Mouse (Mus musculus) neural tube, embryonic 11.5 days (tissue): Measurements from ENCODE around the gene Caln1. TPM values are rescaled to one million over a fixed set of nuclear protein-coding genes. Genes with fewer than 3 reads are reported as not detected.

Experiments
- ATAC-seq: fragments of 200-750 bp; cut with Nextera tagmentation; 2 replicates; pipeline ENCODE4 v1.8.0; 2017; ENCODE audit warnings: moderate number of reproducible peaks, mild to moderate bottlenecking, moderate TSS enrichment, moderate library complexity; ENCODE audit not compliant: insufficient read depth, low FRiP score, low TSS enrichment
- DNase-seq: peaks from one replicate; pipeline ENCODE4 v3.0.0-alpha.2; 2015; ENCODE audit warnings: low spot score
- H3K27ac ChIP-seq: fragments of 300-500 bp; sonication (generic); 2 replicates; pipeline ENCODE4 v1.5.1; 2014; ENCODE audit warnings: low read depth, mild to moderate bottlenecking, low read length
- H3K27me3 ChIP-seq: fragments of 300-500 bp; sonication (generic); 2 replicates; pipeline ENCODE4 v1.6.1; 2014; ENCODE audit warnings: mild to moderate bottlenecking, low read length, mixed read lengths; ENCODE audit not compliant: control insufficient read depth, insufficient read depth
- H3K36me3 ChIP-seq: fragments of 300-500 bp; sonication (generic); 2 replicates; pipeline ENCODE4 v1.6.1; 2014; ENCODE audit warnings: mild to moderate bottlenecking, low read length, moderate library complexity, mixed read lengths; ENCODE audit not compliant: control insufficient read depth, insufficient read depth
- H3K4me1 ChIP-seq: fragments of 300-500 bp; sonication (generic); 2 replicates; pipeline ENCODE4 v1.6.1; 2014; ENCODE audit warnings: low read length, mixed read lengths; ENCODE audit not compliant: control insufficient read depth, insufficient read depth
- H3K4me2 ChIP-seq: fragments of 300-500 bp; sonication (generic); 2 replicates; pipeline ENCODE4 v1.6.1; 2014; ENCODE audit warnings: low read depth, mild to moderate bottlenecking, moderate library complexity
- H3K4me3 ChIP-seq: fragments of 300-500 bp; sonication (generic); 2 replicates; pipeline ENCODE4 v1.5.1; 2014; ENCODE audit warnings: low read depth, low read length
- H3K9ac ChIP-seq: fragments of 300-500 bp; sonication (generic); 2 replicates; pipeline ENCODE4 v1.6.1; 2014; ENCODE audit warnings: mild to moderate bottlenecking, low read length
- H3K9me3 ChIP-seq: fragments of 300-500 bp; sonication (generic); 2 replicates; pipeline ENCODE4 v1.6.1; 2016; ENCODE audit warnings: low read length; ENCODE audit not compliant: control insufficient read depth
- WGBS: fragments of 180-500 bp; shearing (Covaris S2); extraction: QIAGEN DNeasy Blood & Tissue Kit; methylation state at CpG from one replicate; pipeline ENCODE4 v1.1.7; 2014; 5-methylcytosine and 5-hydroxymethylcytosine counted together
- polyA plus RNA-seq: library from polyadenylated mRNA; unstranded; fragments of >200 nt; fragmentation: Nextera tagmentation; extraction: Ambion mirVana; gene quantifications from 2 replicates; pipeline ENCODE4 v1.2.1, GENCODE M21; 2014

Caln1 gene
- polyA plus RNA-seq, 1 experiment from 2014 or later: 0.41 TPM

GRCm38 (mm10) chr5:130333566-130333965, 35.7 kb upstream of the Caln1 start:
- H3K9ac ChIP-seq: no peak overlapping the region
- DNase-seq (no peak), ATAC-seq (no peak)
- H3K4me2 ChIP-seq: no peak overlapping the region
- H3K27me3 ChIP-seq: no peaks in the 10 kb centered on the region
- no peaks in the 10 kb centered on the region for H3K9me3 ChIP-seq
- H3K4me3 ChIP-seq: no peak overlapping the region
- no peaks in the 10 kb centered on the region for H3K4me1 ChIP-seq
- WGBS: 90% methylated on average over 7 of the region's 7 CpGs
- no peak overlapping the region for H3K27ac ChIP-seq
- H3K36me3 ChIP-seq: peaks cover 2% of the 10 kb centered on the region; the same call in 1 of the 2 replicates

- no peak overlapping the region for H3K4me2 ChIP-seq
- no peaks in the 10 kb centered on the region for H3K27me3 ChIP-seq
- WGBS: 91% methylated on average over 11 of the region's 11 CpGs
- no peaks in the 10 kb centered on the region for H3K9me3 ChIP-seq
- no peak overlapping the region for H3K9ac ChIP-seq
- ATAC-seq: no peak
- H3K36me3 ChIP-seq: peaks cover 2% of the 10 kb centered on the region; the same call in 1 of the 2 replicates
- no peak overlapping the region for H3K27ac ChIP-seq
- H3K4me3 ChIP-seq: no peak overlapping the region
- DNase-seq: no peak
- H3K4me1 ChIP-seq: no peaks in the 10 kb centered on the region
Observed at GRCm38 (mm10) chr5:130333971-130334370, 35.3 kb upstream of the Caln1 start.

- Histone ChIP-seq H3K27ac (no peak overlapping the region), H3K9me3 (no peaks in the 10 kb centered on the region), H3K4me3 (no peak overlapping the region), H3K27me3 (no peaks in the 10 kb centered on the region), H3K36me3 (peaks cover 3% of the 10 kb centered on the region), H3K9ac (no peak overlapping the region), H3K4me1 (no peaks in the 10 kb centered on the region), H3K4me2 (no peak overlapping the region)
- DNase-seq (no peak), ATAC-seq (no peak)
- 97% methylated on average over 4 of the region's 4 CpGs for WGBS
Observed at GRCm38 (mm10) chr5:130335462-130335861, 33.8 kb upstream of the Caln1 start.

- H3K4me3 ChIP-seq: no peak overlapping the region
- ATAC-seq (no peak), DNase-seq (no peak)
- peaks cover 4% of the 10 kb centered on the region for H3K36me3 ChIP-seq
- H3K27me3 ChIP-seq: no peaks in the 10 kb centered on the region
- H3K9me3 ChIP-seq: no peaks in the 10 kb centered on the region
- no peak overlapping the region for H3K27ac ChIP-seq
- H3K4me2 ChIP-seq: no peak overlapping the region
- no peaks in the 10 kb centered on the region for H3K4me1 ChIP-seq
- H3K9ac ChIP-seq: no peak overlapping the region
- 95% methylated on average over 15 of the region's 15 CpGs for WGBS
Observed at GRCm38 (mm10) chr5:130340656-130341055, 28.6 kb upstream of the Caln1 start.

DNA sequence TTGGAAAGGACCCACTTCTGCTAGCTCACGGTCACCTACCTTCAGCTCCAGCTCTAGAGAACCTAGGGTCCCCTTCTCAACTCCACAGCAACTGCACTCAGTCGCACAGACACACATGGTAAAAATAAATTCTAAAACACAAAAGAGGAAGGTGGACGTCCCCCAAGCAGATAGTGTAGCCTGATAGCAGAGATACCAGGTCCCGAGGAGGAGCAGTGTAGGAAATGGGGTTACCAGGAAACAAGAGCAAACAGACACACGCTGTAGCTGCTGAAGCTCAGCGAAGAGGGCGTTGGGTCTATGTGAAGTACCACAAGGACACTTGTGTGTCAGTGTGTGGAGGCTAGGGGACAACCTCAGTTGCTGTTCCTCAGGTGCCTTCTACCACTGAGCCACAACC, 24.3 kb upstream of the Caln1 start:
- peaks cover 4% of the 10 kb centered on the region for H3K36me3 ChIP-seq
- no peaks in the 10 kb centered on the region for H3K9me3 ChIP-seq
- no peaks in the 10 kb centered on the region for H3K27me3 ChIP-seq
- H3K9ac ChIP-seq: no peak overlapping the region
- H3K4me3 ChIP-seq: no peak overlapping the region
- H3K4me1 ChIP-seq: no peaks in the 10 kb centered on the region
- H3K27ac ChIP-seq: no peak overlapping the region
- no peak overlapping the region for H3K4me2 ChIP-seq
- ATAC-seq (no peak), DNase-seq (no peak)
- WGBS: 93% methylated on average over 7 of the region's 7 CpGs

DNA sequence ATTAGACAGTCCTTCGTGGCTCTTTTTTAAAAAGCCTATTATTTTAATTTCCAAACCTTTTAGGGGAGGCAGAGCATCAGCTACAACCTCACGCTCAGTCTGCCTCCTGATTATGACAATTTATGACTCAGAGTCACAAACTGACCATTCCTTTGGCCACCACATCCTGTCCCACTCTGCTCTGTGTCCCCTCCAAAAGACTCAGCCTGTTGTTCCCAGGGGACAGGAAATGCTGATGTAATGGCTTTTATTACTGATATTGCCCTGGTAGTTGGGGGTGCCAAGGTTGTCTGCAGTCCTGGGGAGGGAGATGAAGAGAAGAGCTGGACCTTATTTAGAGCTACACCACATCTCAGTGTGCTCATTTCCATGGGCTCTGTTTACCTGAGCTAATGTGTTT, 23.4 kb upstream of the Caln1 start:
- H3K9ac ChIP-seq: no peak overlapping the region
- H3K4me2 ChIP-seq: no peak overlapping the region
- WGBS: 85% methylated on average over 2 of the region's 2 CpGs
- DNase-seq: no peak
- H3K4me1 ChIP-seq: no peaks in the 10 kb centered on the region
- no peaks in the 10 kb centered on the region for H3K9me3 ChIP-seq
- no peak overlapping the region for H3K27ac ChIP-seq
- H3K27me3 ChIP-seq: no peaks in the 10 kb centered on the region
- H3K4me3 ChIP-seq: no peak overlapping the region
- H3K36me3 ChIP-seq: peaks cover 2% of the 10 kb centered on the region; the same call in 1 of the 2 replicates
- no peak for ATAC-seq

DNA sequence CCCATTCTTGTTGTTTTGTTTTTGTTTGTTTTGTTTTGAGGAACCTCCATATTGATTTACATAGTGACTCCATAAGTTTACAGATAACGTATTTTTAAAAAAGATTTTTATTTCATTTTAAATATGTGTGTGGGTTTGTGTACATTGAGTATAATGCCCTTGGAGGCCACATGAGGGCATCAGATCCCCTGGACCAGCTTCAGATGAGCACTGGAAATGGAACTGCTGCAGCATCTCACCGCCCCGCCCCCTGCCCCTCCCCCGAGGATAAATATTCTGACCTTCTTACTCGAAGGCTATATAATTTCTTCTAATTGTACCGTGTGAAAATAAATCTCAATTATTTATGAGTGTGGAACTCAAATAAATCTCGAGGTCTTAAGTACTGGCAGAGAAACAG, 14.0 kb upstream of the Caln1 start:
- Histone ChIP-seq H3K27ac (no peak overlapping the region), H3K4me2 (no peak overlapping the region), H3K9ac (no peak overlapping the region), H3K36me3 (no peaks in the 10 kb centered on the region), H3K9me3 (no peaks in the 10 kb centered on the region), H3K27me3 (no peaks in the 10 kb centered on the region), H3K4me3 (no peak overlapping the region), H3K4me1 (no peaks in the 10 kb centered on the region)
- ATAC-seq: no peak
- no peak for DNase-seq
- WGBS: 58% methylated on average over 7 of the region's 7 CpGs

- ATAC-seq (no peak), DNase-seq (peak; percentile 20)
- no peaks in the 10 kb centered on the region for H3K27me3 ChIP-seq
- WGBS: 61% methylated on average over 4 of the region's 4 CpGs
- no peaks in the 10 kb centered on the region; the same call in 1 of the 2 replicates for H3K4me1 ChIP-seq
- no peaks in the 10 kb centered on the region for H3K36me3 ChIP-seq
- H3K4me3 ChIP-seq: no peak overlapping the region
- H3K9me3 ChIP-seq: no peaks in the 10 kb centered on the region
- no peak overlapping the region for H3K4me2 ChIP-seq
- no peak overlapping the region for H3K9ac ChIP-seq
- H3K27ac ChIP-seq: no peak overlapping the region
Observed at GRCm38 (mm10) chr5:130363111-130363510, 6.1 kb upstream of the Caln1 start.

DNA sequence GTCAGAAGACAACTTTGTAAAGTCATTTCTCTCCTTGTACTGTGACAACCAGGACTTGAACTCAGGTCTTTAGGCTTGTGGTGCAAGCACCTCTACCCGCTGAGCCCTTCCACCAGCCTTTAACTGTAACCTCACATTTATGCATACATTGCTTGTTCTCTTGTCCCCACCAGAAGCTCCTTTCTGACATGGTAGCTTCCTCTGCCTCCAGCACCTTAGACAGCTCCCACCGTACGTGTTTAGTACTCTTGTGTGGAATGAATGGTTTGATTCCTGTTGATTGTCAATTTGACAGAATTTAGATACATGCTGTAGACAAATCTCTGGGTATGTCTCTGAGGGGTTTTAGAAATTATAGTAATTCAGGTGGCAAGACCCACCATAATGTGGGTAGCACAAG, 5.5 kb upstream of the Caln1 start:
- WGBS: 47% methylated on average over 3 of the region's 3 CpGs
- Histone ChIP-seq H3K4me1 (no peaks in the 10 kb centered on the region; the same call in 1 of the 2 replicates), H3K9ac (no peak overlapping the region), H3K27ac (no peak overlapping the region), H3K9me3 (no peaks in the 10 kb centered on the region), H3K36me3 (no peaks in the 10 kb centered on the region), H3K4me3 (no peak overlapping the region), H3K27me3 (no peaks in the 10 kb centered on the region), H3K4me2 (no peak overlapping the region)
- ATAC-seq (no peak), DNase-seq (peak; percentile 31)
